Mouse (Mus musculus): ENCODE data around the gene Med6. TPM values are rescaled to one million over a fixed set of nuclear protein-coding genes. Genes with fewer than 3 reads are reported as not detected.
A peak's percentile ranks its signal among the peaks of the same experiment; 100 is the strongest.

Med6 gene
- polyA plus RNA-seq, 1 experiment from 2014 or later = 98.9 TPM

DNA sequence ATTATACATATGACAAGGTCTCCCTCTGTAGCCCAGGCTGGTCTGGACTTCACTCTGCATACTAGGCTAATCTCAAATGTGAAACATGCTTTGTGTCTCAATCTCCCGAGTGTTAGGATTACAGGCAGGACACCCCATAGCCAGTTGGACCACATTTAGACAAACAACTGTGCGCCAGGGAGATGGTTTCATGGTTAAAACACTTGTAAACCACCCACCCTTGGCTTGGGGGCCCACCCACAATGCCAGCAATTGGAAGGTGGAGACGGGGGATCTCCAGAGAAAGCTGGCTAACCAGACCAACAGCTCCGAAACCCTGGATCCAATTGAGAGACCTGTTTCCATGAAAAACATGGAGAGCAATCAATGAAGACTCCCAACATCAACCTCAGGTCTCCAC lies 33.3 kb upstream of the Med6 start:
- DNase-seq (ENCODE audit: low spot score) (no peak), ATAC-seq (ENCODE audit: insufficient number of reproducible peaks, low FRiP score, low TSS enrichment, low read depth) (no peak)
- Histone ChIP-seq H3K9me3 (ENCODE audit: control insufficient read depth, low read length) (no peaks in the 10 kb centered on the region), H3K27ac (replicated peaks; ENCODE audit: low read depth, low read length) (no peak overlapping the region), H3K4me2 (ENCODE audit: low read depth, severe bottlenecking) (no peak overlapping the region), H3K9ac (ENCODE audit: low read length) (no peak overlapping the region), H3K27me3 (ENCODE audit: control insufficient read depth, insufficient read depth, low read length) (peaks cover 41% of the 10 kb centered on the region), H3K4me1 (ENCODE audit: control insufficient read depth, insufficient read depth, low read length) (peaks cover 3% of the 10 kb centered on the region; the same call in 1 of the 2 replicates), H3K4me3 (ENCODE audit: low read depth, low read length) (no peak overlapping the region), H3K36me3 (ENCODE audit: control insufficient read depth, insufficient read depth, low read length) (no peaks in the 10 kb centered on the region)
- WGBS = 84% methylated on average over 4 of the region's 4 CpGs

- H3K36me3 ChIP-seq (ENCODE audit: control insufficient read depth, insufficient read depth, low read length) = no peaks in the 10 kb centered on the region
- H3K9me3 ChIP-seq (ENCODE audit: control insufficient read depth, low read length) = no peaks in the 10 kb centered on the region
- no peak overlapping the region for H3K4me2 ChIP-seq (ENCODE audit: low read depth, severe bottlenecking)
- WGBS = 80% methylated on average over 6 of the region's 6 CpGs
- H3K9ac ChIP-seq (ENCODE audit: low read length) = no peak overlapping the region
- H3K4me3 ChIP-seq (ENCODE audit: low read depth, low read length) = no peak overlapping the region
- peaks cover 3% of the 10 kb centered on the region; the same call in 1 of the 2 replicates for H3K4me1 ChIP-seq (ENCODE audit: control insufficient read depth, insufficient read depth, low read length)
- peaks cover 35% of the 10 kb centered on the region for H3K27me3 ChIP-seq (ENCODE audit: control insufficient read depth, insufficient read depth, low read length)
- ATAC-seq (ENCODE audit: insufficient number of reproducible peaks, low FRiP score, low TSS enrichment, low read depth) = no peak
- DNase-seq (ENCODE audit: low spot score) = no peak
- H3K27ac ChIP-seq (replicated peaks; ENCODE audit: low read depth, low read length) = no peak overlapping the region
Observed at GRCm38 (mm10) chr12:81627426-81627825, 32.6 kb upstream of the Med6 start.

DNA sequence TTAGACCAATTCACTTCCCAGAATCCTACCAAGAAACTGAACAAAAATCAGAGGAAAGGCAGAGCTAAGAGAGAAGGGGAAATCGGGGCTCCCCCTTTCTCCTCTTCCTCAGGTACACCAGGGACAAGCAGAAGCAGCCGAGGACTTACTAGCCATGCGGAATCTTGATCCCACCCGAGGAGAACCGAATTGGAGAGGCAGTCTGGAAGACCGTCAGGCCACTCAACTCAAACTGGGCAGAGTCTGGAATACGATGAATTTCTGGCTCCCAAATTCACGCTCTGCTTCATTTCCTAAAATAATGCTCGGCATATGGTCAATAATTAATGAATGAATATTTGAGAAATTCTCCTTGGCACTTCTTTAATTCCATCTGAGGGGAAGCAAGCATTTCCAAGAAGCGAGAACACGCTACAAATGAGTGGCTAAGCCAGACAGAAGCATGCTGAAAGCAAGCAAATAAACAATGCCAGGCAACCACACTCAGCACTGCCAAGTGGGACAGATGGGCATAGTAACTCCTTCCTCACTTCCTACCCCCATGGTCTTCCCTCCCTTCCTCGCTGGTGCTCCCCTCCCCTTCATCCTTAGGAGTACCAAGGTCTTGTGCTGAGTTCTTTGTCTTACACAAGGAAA lies 31.5 kb upstream of the Med6 start:
- ATAC-seq (ENCODE audit: insufficient number of reproducible peaks, low FRiP score, low TSS enrichment, low read depth) (no peak), DNase-seq (ENCODE audit: low spot score) (no peak)
- Histone ChIP-seq H3K27me3 (ENCODE audit: control insufficient read depth, insufficient read depth, low read length) (peaks cover 24% of the 10 kb centered on the region), H3K9ac (ENCODE audit: low read length) (no peak overlapping the region), H3K4me3 (ENCODE audit: low read depth, low read length) (no peak overlapping the region), H3K27ac (replicated peaks; ENCODE audit: low read depth, low read length) (no peak overlapping the region), H3K9me3 (ENCODE audit: control insufficient read depth, low read length) (no peaks in the 10 kb centered on the region), H3K36me3 (ENCODE audit: control insufficient read depth, insufficient read depth, low read length) (no peaks in the 10 kb centered on the region), H3K4me1 (ENCODE audit: control insufficient read depth, insufficient read depth, low read length) (no peaks in the 10 kb centered on the region), H3K4me2 (ENCODE audit: low read depth, severe bottlenecking) (no peak overlapping the region)
- WGBS = 74% methylated on average over 12 of the region's 12 CpGs

- H3K27me3 ChIP-seq (ENCODE audit: control insufficient read depth, insufficient read depth, low read length) = no peaks in the 10 kb centered on the region
- no peak for DNase-seq (ENCODE audit: low spot score)
- no peak overlapping the region for H3K4me3 ChIP-seq (ENCODE audit: low read depth, low read length)
- H3K9me3 ChIP-seq (ENCODE audit: control insufficient read depth, low read length) = no peaks in the 10 kb centered on the region
- no peak overlapping the region for H3K9ac ChIP-seq (ENCODE audit: low read length)
- H3K36me3 ChIP-seq (ENCODE audit: control insufficient read depth, insufficient read depth, low read length) = no peaks in the 10 kb centered on the region
- H3K27ac ChIP-seq (replicated peaks; ENCODE audit: low read depth, low read length) = no peak overlapping the region
- 67% methylated on average over 4 of the region's 4 CpGs for WGBS
- no peak overlapping the region for H3K4me2 ChIP-seq (ENCODE audit: low read depth, severe bottlenecking)
- H3K4me1 ChIP-seq (ENCODE audit: control insufficient read depth, insufficient read depth, low read length) = no peaks in the 10 kb centered on the region
- ATAC-seq (ENCODE audit: insufficient number of reproducible peaks, low FRiP score, low TSS enrichment, low read depth) = no peak
Observed at GRCm38 (mm10) chr12:81623377-81623776, 28.6 kb upstream of the Med6 start.

DNA sequence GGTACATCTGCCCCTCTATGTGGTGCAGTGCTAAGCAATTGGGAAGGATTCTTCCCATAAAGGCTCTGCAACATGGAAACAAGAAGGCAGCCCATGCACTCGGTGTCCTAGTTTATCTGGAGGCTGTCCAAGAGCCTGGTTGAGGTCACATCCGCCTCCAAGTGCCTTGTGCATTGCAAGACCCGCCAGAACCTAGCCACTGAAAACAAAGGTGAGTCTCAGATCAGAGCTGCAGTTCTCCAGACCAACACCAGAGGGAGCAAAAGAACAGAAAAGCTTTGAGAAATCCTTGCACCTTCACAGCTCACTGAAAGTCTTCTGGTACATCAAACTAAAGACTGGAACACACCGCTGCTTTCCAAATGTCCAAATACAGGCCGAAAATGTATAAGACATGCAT lies 24.5 kb upstream of the Med6 start:
- Histone ChIP-seq H3K27me3 (ENCODE audit: control insufficient read depth, insufficient read depth, low read length) (no peaks in the 10 kb centered on the region), H3K36me3 (ENCODE audit: control insufficient read depth, insufficient read depth, low read length) (no peaks in the 10 kb centered on the region), H3K4me2 (ENCODE audit: low read depth, severe bottlenecking) (no peak overlapping the region), H3K4me1 (ENCODE audit: control insufficient read depth, insufficient read depth, low read length) (no peaks in the 10 kb centered on the region), H3K4me3 (ENCODE audit: low read depth, low read length) (no peak overlapping the region), H3K27ac (replicated peaks; ENCODE audit: low read depth, low read length) (no peak overlapping the region), H3K9me3 (ENCODE audit: control insufficient read depth, low read length) (no peaks in the 10 kb centered on the region), H3K9ac (ENCODE audit: low read length) (no peak overlapping the region)
- DNase-seq (ENCODE audit: low spot score) (peak; percentile 85), ATAC-seq (ENCODE audit: insufficient number of reproducible peaks, low FRiP score, low TSS enrichment, low read depth) (no peak)
- WGBS = 20% methylated on average over 5 of the region's 5 CpGs

DNA sequence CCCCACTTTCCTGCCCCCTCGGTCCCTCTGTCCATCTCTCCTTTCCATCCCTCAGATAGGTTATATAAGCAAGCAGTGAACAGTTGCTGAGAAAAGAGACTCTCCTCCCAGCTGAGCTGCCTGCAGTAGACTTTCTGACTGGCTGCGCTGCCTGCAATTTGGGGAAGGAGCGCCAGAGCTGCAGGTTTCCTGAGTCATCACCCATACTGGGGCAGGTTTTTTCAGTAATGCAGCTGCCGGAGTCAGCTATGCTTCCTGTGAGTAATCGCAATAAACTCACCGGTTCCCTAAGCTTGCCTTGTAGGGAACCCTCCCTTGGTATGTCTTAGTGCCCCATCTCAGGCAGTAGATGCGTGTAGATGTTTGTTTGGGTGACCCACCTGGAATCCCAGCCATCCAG lies 22.2 kb upstream of the Med6 start:
- no peak for ATAC-seq (ENCODE audit: insufficient number of reproducible peaks, low FRiP score, low TSS enrichment, low read depth)
- H3K4me1 ChIP-seq (ENCODE audit: control insufficient read depth, insufficient read depth, low read length) = no peaks in the 10 kb centered on the region
- H3K4me3 ChIP-seq (ENCODE audit: low read depth, low read length) = no peak overlapping the region
- H3K27ac ChIP-seq (replicated peaks; ENCODE audit: low read depth, low read length) = no peak overlapping the region
- no peak for DNase-seq (ENCODE audit: low spot score)
- H3K4me2 ChIP-seq (ENCODE audit: low read depth, severe bottlenecking) = no peak overlapping the region
- no peaks in the 10 kb centered on the region for H3K27me3 ChIP-seq (ENCODE audit: control insufficient read depth, insufficient read depth, low read length)
- WGBS = 84% methylated on average over 7 of the region's 7 CpGs
- H3K36me3 ChIP-seq (ENCODE audit: control insufficient read depth, insufficient read depth, low read length) = no peaks in the 10 kb centered on the region
- H3K9me3 ChIP-seq (ENCODE audit: control insufficient read depth, low read length) = no peaks in the 10 kb centered on the region
- H3K9ac ChIP-seq (ENCODE audit: low read length) = no peak overlapping the region

GRCm38 (mm10) chr12:81615807-81616206 lies 21.0 kb upstream of the Med6 start:
- Histone ChIP-seq H3K9me3 (ENCODE audit: control insufficient read depth, low read length) (no peaks in the 10 kb centered on the region), H3K27ac (replicated peaks; ENCODE audit: low read depth, low read length) (no peak overlapping the region), H3K27me3 (ENCODE audit: control insufficient read depth, insufficient read depth, low read length) (no peaks in the 10 kb centered on the region), H3K9ac (ENCODE audit: low read length) (no peak overlapping the region), H3K4me3 (ENCODE audit: low read depth, low read length) (no peak overlapping the region), H3K4me2 (ENCODE audit: low read depth, severe bottlenecking) (no peak overlapping the region), H3K36me3 (ENCODE audit: control insufficient read depth, insufficient read depth, low read length) (no peaks in the 10 kb centered on the region), H3K4me1 (ENCODE audit: control insufficient read depth, insufficient read depth, low read length) (no peaks in the 10 kb centered on the region)
- DNase-seq (ENCODE audit: low spot score) (no peak), ATAC-seq (ENCODE audit: insufficient number of reproducible peaks, low FRiP score, low TSS enrichment, low read depth) (no peak)
- WGBS = 85% methylated on average over 6 of the region's 6 CpGs

DNA sequence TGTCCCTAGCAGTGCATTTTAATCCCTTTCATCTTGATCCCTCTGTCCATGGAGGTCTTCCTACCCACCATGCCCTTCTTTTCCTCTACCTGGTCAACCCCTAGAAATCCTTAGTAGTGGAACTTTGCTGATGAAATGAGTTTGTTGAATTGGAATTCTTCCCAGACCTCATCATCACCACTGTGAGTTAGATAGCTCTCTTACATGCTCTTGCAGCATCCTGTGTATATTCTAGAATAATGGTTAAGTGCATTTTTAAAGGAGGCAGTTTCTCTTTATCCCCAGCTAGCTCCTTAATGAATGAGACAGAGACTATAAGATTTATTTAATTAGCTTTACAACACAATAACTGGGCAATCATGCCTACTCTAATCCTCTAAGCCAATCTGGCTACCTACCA lies 14.6 kb upstream of the Med6 start:
- H3K4me2 ChIP-seq (ENCODE audit: low read depth, severe bottlenecking) = no peak overlapping the region
- ATAC-seq (ENCODE audit: insufficient number of reproducible peaks, low FRiP score, low TSS enrichment, low read depth) = no peak
- H3K27me3 ChIP-seq (ENCODE audit: control insufficient read depth, insufficient read depth, low read length) = no peaks in the 10 kb centered on the region
- no peak for DNase-seq (ENCODE audit: low spot score)
- H3K9ac ChIP-seq (ENCODE audit: low read length) = no peak overlapping the region
- no peaks in the 10 kb centered on the region for H3K9me3 ChIP-seq (ENCODE audit: control insufficient read depth, low read length)
- no peak overlapping the region for H3K27ac ChIP-seq (replicated peaks; ENCODE audit: low read depth, low read length)
- no peaks in the 10 kb centered on the region for H3K4me1 ChIP-seq (ENCODE audit: control insufficient read depth, insufficient read depth, low read length)
- H3K36me3 ChIP-seq (ENCODE audit: control insufficient read depth, insufficient read depth, low read length) = no peaks in the 10 kb centered on the region
- no peak overlapping the region for H3K4me3 ChIP-seq (ENCODE audit: low read depth, low read length)
